Mouse (Mus musculus) small intestine, adult 2 months (tissue): ENCODE data around the gene Hoxa5.

ENCODE experiments used
- CTCF ChIP-seq: fragments of 200-500 bp; IDR thresholded peaks from 2 replicates; pipeline ENCODE4 v1.5.1; 2012; ENCODE audit warnings: low read depth, mild to moderate bottlenecking, control low read depth, inconsistent platforms, low read length, moderate library complexity, mixed read lengths; ENCODE audit not compliant: insufficient replicate concordance, insufficient read length; ENCODE audit errors: extremely low read depth
- POLR2A ChIP-seq: fragments of 200-500 bp; IDR thresholded peaks from 2 replicates; pipeline ENCODE4 v1.6.1; 2012; ENCODE audit warnings: low read depth, mild to moderate bottlenecking, control low read depth, inconsistent platforms, low read length, moderate library complexity

GRCm38 (mm10) chr6:52182793-52183192, 21.6 kb downstream of the Hoxa5 start:
- TF ChIP-seq CTCF (no peak), POLR2A (no peak)
